Mouse (Mus musculus) midbrain, embryonic 14.5 days (tissue): ENCODE results near the gene Zfp385a. TPM values are rescaled to one million over a fixed set of nuclear protein-coding genes. Genes with fewer than 3 reads are reported as not detected.

ENCODE experiments used
- ATAC-seq: fragments of 200-750 bp; cut with Nextera tagmentation; 2 replicates; pipeline ENCODE4 v1.8.0; 2017; ENCODE audit warnings: moderate number of reproducible peaks, moderate library complexity; ENCODE audit not compliant: low FRiP score, low TSS enrichment
- DNase-seq: peaks from one replicate; pipeline ENCODE4 v3.0.0-alpha.2; 2015
- H3K27ac ChIP-seq: fragments of 300-500 bp; sonication (generic); replicated peaks from 2 replicates; pipeline ENCODE4 v1.5.1; 2014; ENCODE audit warnings: mild to moderate bottlenecking, low read depth, low read length, moderate library complexity
- H3K27me3 ChIP-seq: fragments of 300-500 bp; sonication (generic); 2 replicates; pipeline ENCODE4 v1.6.1; 2014; ENCODE audit warnings: low read length, control low read depth, mixed read lengths; ENCODE audit not compliant: control insufficient read depth, insufficient read depth
- H3K36me3 ChIP-seq: fragments of 300-500 bp; sonication (generic); 2 replicates; pipeline ENCODE4 v1.6.1; 2014; ENCODE audit warnings: low read length, control low read depth; ENCODE audit not compliant: control insufficient read depth, insufficient read depth
- H3K4me1 ChIP-seq: fragments of 300-500 bp; sonication (generic); 2 replicates; pipeline ENCODE4 v1.6.1; 2014; ENCODE audit warnings: mild to moderate bottlenecking, antibody characterized with exemption, low read length, control low read depth; ENCODE audit not compliant: control insufficient read depth, insufficient read depth
- H3K4me2 ChIP-seq: fragments of 300-500 bp; sonication (generic); 2 replicates; pipeline ENCODE4 v1.6.1; 2014; ENCODE audit warnings: mild to moderate bottlenecking, low read length, moderate library complexity
- H3K4me3 ChIP-seq: fragments of 300-500 bp; sonication (generic); replicated peaks from 2 replicates; pipeline ENCODE4 v1.5.1; 2014; ENCODE audit warnings: low read depth, low read length
- H3K9ac ChIP-seq: fragments of 300-500 bp; sonication (generic); replicated peaks from 2 replicates; pipeline ENCODE4 v1.6.1; 2014; ENCODE audit warnings: mild to moderate bottlenecking, low read length, moderate library complexity
- H3K9me3 ChIP-seq: fragments of 300-500 bp; sonication (generic); 2 replicates; pipeline ENCODE4 v1.6.1; 2016; ENCODE audit warnings: low read length, control low read depth, mixed read lengths; ENCODE audit not compliant: control insufficient read depth
- WGBS: fragments of 180-500 bp; shearing (Covaris S2); extraction: QIAGEN DNeasy Blood & Tissue Kit; methylation state at CpG from one replicate; pipeline ENCODE4 v1.1.7; 2014; 5-methylcytosine and 5-hydroxymethylcytosine counted together
- polyA plus RNA-seq: library from polyadenylated mRNA; unstranded; fragments of >200 nt; fragmentation: Nextera tagmentation; extraction: Ambion mirVana; gene quantifications from 2 replicates; pipeline ENCODE4 v1.2.1, GENCODE M21; 2014

Zfp385a gene
- polyA plus RNA-seq, 1 experiment from 2014 or later, result 20.9 TPM

DNA sequence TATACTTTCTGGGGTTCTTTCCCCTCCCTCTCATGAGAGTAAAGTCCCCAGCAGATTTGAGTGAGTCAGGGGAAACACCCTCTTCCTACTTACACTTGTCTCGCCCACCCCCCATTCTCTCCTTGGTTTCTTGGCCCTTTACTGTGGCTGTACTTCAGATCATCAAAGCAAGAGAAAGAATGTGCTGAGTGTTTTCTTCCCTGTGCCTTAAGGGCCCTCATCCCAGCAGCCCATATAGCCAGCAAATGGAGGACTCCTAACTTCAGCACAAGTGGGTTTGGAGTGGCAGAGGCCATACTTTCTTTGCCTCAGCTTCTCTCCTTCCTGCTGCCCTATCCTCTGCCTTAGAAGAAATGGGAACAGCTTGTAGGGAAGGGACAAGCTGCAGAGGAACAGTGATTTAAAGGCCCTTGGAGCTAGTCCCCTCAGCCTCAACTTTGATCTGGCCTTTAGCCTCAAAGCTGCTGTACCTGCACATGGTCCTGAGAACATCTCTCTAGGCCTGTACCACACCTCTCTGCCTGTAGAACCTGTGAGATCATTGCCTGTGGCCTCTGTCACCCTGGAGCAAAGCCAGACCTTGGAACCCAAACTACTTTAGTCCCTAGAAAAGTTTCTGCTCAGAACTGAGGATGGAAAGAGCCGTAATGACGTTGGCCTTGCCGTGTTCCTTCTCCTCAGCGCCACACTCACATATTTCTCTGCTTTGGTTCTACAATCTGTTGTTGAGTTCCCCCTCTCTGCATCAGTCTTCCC lies 40.9 kb downstream of the Zfp385a start:
- Histone ChIP-seq H3K9ac (peak overlapping the region; percentile 42), H3K36me3 (peaks cover 6% of the 10 kb centered on the region), H3K4me1 (peaks cover 79% of the 10 kb centered on the region), H3K27ac (peak overlapping the region; percentile 98), H3K4me3 (0 out of 2 replicates have a peak overlapping the region, but pooled peaks have one; percentile 16), H3K9me3 (no peaks in the 10 kb centered on the region), H3K27me3 (no peaks in the 10 kb centered on the region), H3K4me2 (peak overlapping the region; percentile 52)
- ATAC-seq (no peak), DNase-seq (no peak)
- WGBS, result 76% methylated on average over 5 of the region's 5 CpGs

DNA sequence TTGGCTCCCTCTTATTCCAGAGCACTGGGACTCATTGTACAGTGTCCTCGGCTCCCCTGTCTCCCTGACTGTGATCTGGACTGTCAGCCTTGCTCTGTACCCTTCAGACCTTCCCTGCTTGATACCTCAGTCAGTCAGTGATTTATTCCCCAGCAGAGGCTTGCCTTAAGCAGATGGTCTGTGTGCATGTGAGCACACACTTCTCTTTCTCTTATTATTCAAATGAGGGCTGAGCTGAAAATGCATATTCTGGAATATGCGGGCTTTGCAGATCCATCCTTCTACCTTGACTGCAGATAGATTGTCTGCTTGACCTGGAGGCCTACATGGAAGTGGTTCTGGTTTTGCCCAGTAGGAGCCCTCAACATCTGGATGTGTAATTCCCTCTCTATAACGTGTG lies 41.9 kb downstream of the Zfp385a start:
- H3K9ac ChIP-seq, result 0 out of 2 replicates have a peak overlapping the region, but pooled peaks have one; percentile 13
- no peak overlapping the region for H3K4me2 ChIP-seq
- DNase-seq (no peak), ATAC-seq (no peak)
- H3K27me3 ChIP-seq, result no peaks in the 10 kb centered on the region
- WGBS, result 45% methylated on average over 3 of the region's 3 CpGs
- H3K27ac ChIP-seq, result peak overlapping the region; percentile 98
- H3K36me3 ChIP-seq, result peaks cover 11% of the 10 kb centered on the region
- no peaks in the 10 kb centered on the region for H3K9me3 ChIP-seq
- H3K4me1 ChIP-seq, result peaks cover 69% of the 10 kb centered on the region
- no peak overlapping the region for H3K4me3 ChIP-seq

DNA sequence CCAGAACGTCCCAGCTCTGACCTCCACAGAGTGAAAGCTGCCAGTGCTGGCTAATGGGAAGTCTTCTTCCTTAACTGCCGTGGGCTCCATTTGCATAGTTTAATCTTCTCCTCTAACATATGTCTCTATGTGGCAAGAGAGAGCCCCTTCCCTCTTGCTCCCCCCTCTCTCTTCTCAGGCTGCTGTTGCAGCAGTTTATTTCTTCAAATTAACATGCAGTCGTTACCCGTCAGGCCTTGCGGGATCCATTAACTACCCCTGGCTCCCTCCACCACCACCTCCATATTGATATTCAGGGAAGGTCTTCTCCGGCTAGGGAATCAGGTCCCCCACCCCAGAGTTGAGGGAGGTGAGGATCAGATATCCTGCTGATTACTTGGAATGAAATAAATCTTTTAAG lies 42.6 kb downstream of the Zfp385a start:
- H3K4me3 ChIP-seq, result no peak overlapping the region
- WGBS, result 37% methylated on average over 6 of the region's 6 CpGs
- peaks cover 62% of the 10 kb centered on the region for H3K4me1 ChIP-seq
- peaks cover 18% of the 10 kb centered on the region for H3K36me3 ChIP-seq
- no peak overlapping the region for H3K9ac ChIP-seq
- ATAC-seq (no peak), DNase-seq (peak; percentile 60)
- H3K27me3 ChIP-seq, result no peaks in the 10 kb centered on the region
- no peak overlapping the region for H3K4me2 ChIP-seq
- H3K9me3 ChIP-seq, result no peaks in the 10 kb centered on the region
- peak overlapping the region; percentile 98 for H3K27ac ChIP-seq

DNA sequence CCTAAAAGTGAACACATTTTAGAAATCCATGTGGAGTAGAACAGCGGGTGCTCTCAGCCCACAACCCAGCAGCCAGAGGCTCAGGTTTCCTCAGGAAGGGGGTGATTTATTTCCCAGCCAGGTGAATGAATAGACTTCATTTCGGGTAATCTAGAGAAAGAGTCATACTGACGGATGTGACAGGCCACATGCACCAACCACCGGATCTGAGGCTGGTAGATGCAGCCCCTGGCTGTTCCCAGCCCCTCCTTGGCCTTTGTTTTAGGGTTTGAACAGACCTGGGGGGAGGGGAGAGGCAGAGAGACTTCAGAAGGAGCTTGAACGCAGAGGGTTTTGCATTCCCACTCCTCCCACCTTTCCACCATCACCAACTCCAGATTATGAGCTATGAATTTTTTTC lies 44.0 kb downstream of the Zfp385a start:
- Histone ChIP-seq H3K4me1 (peaks cover 48% of the 10 kb centered on the region), H3K9me3 (no peaks in the 10 kb centered on the region), H3K4me3 (no peak overlapping the region), H3K27ac (peak overlapping the region; percentile 98; the same call in 1 of the 2 replicates), H3K27me3 (no peaks in the 10 kb centered on the region), H3K4me2 (no peak overlapping the region), H3K36me3 (peaks cover 32% of the 10 kb centered on the region), H3K9ac (no peak overlapping the region)
- DNase-seq, result no peak
- 10% methylated on average over 5 of the region's 5 CpGs for WGBS
- no peak for ATAC-seq

DNA sequence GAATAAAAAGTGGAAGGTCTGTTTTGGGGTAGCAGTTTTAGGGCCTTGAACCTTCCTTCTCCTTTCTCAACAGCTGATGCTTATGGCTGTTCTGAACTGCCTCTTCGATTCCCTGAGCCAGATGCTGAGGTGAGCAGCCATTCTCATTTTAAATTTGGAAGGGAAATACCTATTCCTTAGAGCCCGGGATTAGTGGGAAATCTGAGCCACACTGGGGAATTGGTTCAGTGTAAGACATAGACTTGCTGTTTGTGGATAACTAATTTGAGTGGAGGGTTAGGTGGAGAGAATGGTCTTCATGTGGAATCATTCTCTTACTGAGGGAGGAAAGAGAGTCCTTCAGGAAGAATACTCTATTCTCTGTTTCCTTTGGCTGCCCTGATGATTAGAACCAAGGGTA lies 45.2 kb downstream of the Zfp385a start:
- no peaks in the 10 kb centered on the region for H3K9me3 ChIP-seq
- H3K27me3 ChIP-seq, result no peaks in the 10 kb centered on the region
- WGBS, result 81% methylated on average over 2 of the region's 2 CpGs
- H3K4me3 ChIP-seq, result no peak overlapping the region
- DNase-seq (no peak), ATAC-seq (no peak)
- peaks cover 40% of the 10 kb centered on the region for H3K4me1 ChIP-seq
- H3K27ac ChIP-seq, result no peak overlapping the region
- no peak overlapping the region for H3K4me2 ChIP-seq
- H3K36me3 ChIP-seq, result peaks cover 40% of the 10 kb centered on the region
- no peak overlapping the region for H3K9ac ChIP-seq

DNA sequence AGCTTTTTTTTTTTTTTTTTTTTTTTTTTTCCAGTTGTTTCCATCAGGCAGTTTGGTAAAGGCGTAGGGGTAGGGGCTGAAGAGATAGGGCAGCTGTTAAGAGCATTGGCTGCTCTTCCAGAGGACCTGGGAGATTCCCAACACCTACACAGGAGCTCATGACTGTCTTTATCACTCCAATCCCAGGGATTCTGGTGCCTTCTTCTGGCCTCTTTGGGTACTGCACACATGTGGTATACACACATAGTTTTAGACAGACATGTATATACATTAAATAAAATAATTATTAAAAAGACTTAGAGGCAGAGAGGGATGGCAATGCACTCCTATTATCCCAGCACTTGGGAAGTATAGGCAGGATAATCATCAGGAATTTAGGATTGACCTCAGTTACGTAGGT lies 46.5 kb downstream of the Zfp385a start:
- peaks cover 50% of the 10 kb centered on the region for H3K36me3 ChIP-seq
- whole genome bisulfite sequencing, result 100% methylated on average over 2 of the region's 2 CpGs
- no peak overlapping the region for H3K4me3 ChIP-seq
- H3K4me2 ChIP-seq, result no peak overlapping the region
- ATAC-seq, result no peak
- no peak for DNase-seq
- no peaks in the 10 kb centered on the region for H3K27me3 ChIP-seq
- peaks cover 30% of the 10 kb centered on the region for H3K4me1 ChIP-seq
- H3K9me3 ChIP-seq, result no peaks in the 10 kb centered on the region
- H3K9ac ChIP-seq, result no peak overlapping the region
- H3K27ac ChIP-seq, result no peak overlapping the region

DNA sequence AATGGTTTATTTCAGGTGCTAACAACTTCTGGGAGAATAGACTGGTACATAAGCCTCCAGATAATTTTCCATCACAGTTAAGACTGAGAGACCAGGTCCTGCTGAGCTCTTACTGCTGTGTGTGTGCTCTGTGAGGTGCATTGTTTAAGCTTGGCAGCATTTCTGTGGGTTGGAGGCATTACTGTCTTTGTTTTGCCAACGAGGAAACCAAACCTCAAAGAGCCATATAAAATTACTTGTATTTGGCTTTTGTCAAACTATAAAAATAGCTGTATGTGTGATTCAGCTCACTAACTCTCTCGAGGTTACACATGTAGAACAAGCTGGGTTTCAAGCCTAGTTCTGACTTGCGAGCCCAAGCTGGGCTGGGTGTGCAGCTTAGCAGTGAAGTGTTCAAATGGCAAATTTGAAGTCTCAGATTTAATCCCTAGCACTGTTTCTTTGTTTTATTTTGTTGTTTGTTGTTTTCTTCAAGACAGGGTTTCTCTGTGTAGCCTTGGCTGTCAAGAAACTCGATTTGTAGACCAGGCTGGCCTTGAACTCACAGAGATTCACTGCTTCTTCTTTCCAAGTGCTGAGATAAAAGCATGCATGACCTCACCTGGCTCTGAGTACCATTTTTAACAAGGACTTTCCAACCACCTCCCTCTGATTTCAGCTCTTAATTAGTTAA lies 47.1 kb downstream of the Zfp385a start:
- no peak overlapping the region for H3K4me3 ChIP-seq
- ATAC-seq (no peak), DNase-seq (no peak)
- H3K4me2 ChIP-seq, result no peak overlapping the region
- H3K4me1 ChIP-seq, result peaks cover 25% of the 10 kb centered on the region
- peaks cover 50% of the 10 kb centered on the region for H3K36me3 ChIP-seq
- 96% methylated on average over 4 of the region's 4 CpGs for WGBS
- no peaks in the 10 kb centered on the region for H3K27me3 ChIP-seq
- H3K9ac ChIP-seq, result no peak overlapping the region
- 0 out of 2 replicates have a peak overlapping the region, but pooled peaks have one; percentile 13 for H3K27ac ChIP-seq
- no peaks in the 10 kb centered on the region for H3K9me3 ChIP-seq

DNA sequence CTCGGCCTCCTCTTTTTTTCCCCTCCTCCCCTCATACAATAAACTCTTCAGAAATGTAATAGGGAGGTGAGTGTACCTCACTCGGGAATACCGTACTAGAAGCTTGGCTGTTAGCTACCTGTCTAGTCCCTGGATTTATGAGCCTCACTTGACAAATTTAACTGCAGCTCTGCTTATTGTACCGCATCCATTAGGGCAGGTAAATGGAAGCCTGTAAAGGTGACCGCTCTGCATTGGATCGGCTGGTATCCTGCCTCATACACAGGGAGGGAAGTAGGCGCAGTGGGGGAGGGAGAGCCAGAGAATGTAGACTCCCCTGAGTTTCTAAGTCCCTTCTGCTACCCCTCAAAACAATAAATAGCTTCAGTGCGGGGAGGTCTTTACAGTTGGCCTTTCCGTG lies 49.0 kb downstream of the Zfp385a start:
- WGBS, result 96% methylated on average over 9 of the region's 9 CpGs
- Histone ChIP-seq H3K27ac (no peak overlapping the region), H3K4me3 (no peak overlapping the region), H3K36me3 (peaks cover 52% of the 10 kb centered on the region), H3K4me2 (no peak overlapping the region), H3K4me1 (peaks cover 7% of the 10 kb centered on the region), H3K27me3 (no peaks in the 10 kb centered on the region), H3K9me3 (no peaks in the 10 kb centered on the region), H3K9ac (no peak overlapping the region)
- ATAC-seq (no peak), DNase-seq (no peak)

DNA sequence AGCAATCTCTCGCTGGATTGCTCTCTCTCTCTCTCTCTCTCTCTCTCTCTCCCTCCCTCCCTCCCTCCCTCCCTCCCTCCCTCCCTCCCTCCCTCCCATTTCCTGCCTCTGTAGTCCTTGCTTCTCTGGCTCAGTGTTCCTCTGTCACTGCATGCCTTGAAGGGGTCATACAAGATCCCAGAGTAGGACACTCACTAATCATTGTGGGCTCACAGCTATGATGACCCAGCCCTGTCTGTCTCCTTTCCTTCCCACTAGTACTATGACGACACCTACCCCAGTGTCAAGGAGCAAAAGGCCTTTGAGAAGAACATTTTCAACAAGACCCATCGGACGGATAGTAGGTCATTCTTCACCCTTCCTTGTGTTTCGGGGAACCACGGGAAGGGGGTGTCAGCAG lies 49.5 kb downstream of the Zfp385a start:
- H3K36me3 ChIP-seq, result peaks cover 52% of the 10 kb centered on the region

More for the DNA sequence above, 49.5 kb downstream of the Zfp385a start:
- Histone ChIP-seq H3K27ac (no peak overlapping the region), H3K9me3 (no peaks in the 10 kb centered on the region), H3K4me1 (peaks cover 12% of the 10 kb centered on the region), H3K27me3 (no peaks in the 10 kb centered on the region), H3K4me3 (no peak overlapping the region), H3K4me2 (no peak overlapping the region), H3K9ac (no peak overlapping the region)
- DNase-seq (no peak), ATAC-seq (no peak)
- WGBS, result 85% methylated on average over 6 of the region's 6 CpGs
